Mouse (Mus musculus) neural tube, embryonic 15.5 days (tissue): ENCODE measurements around the gene Ppp1r12b. TPM values are rescaled to one million over a fixed set of nuclear protein-coding genes. Genes with fewer than 3 reads are reported as not detected.

Experiments used
- ATAC-seq: fragments of 200-750 bp; cut with Nextera tagmentation; 2 replicates; pipeline ENCODE4 v1.8.0; 2017; ENCODE audit warnings: mild to moderate bottlenecking, moderate TSS enrichment, moderate library complexity; ENCODE audit not compliant: low FRiP score
- H3K27ac ChIP-seq: fragments of 300-500 bp; sonication (generic); replicated peaks from 2 replicates; pipeline ENCODE4 v1.5.1; 2015; ENCODE audit warnings: mild to moderate bottlenecking, inconsistent platforms
- H3K27me3 ChIP-seq: fragments of 300-500 bp; sonication (generic); replicated peaks from 2 replicates; pipeline ENCODE4 v1.6.1; 2015; ENCODE audit warnings: inconsistent platforms
- H3K36me3 ChIP-seq: fragments of 300-500 bp; sonication (generic); 2 replicates; pipeline ENCODE4 v1.6.1; 2015; ENCODE audit warnings: inconsistent platforms
- H3K4me1 ChIP-seq: fragments of 300-500 bp; sonication (generic); 2 replicates; pipeline ENCODE4 v1.6.1; 2015; ENCODE audit warnings: inconsistent platforms
- H3K4me2 ChIP-seq: fragments of 300-500 bp; sonication (generic); 2 replicates; pipeline ENCODE4 v1.6.1; 2015; ENCODE audit warnings: inconsistent platforms, mild to moderate bottlenecking, moderate library complexity
- H3K4me3 ChIP-seq: fragments of 300-500 bp; sonication (generic); replicated peaks from 2 replicates; pipeline ENCODE4 v1.5.1; 2015; ENCODE audit warnings: mild to moderate bottlenecking, inconsistent platforms
- H3K9ac ChIP-seq: fragments of 300-500 bp; sonication (generic); replicated peaks from 2 replicates; pipeline ENCODE4 v1.6.1; 2015; ENCODE audit warnings: mild to moderate bottlenecking, inconsistent platforms
- H3K9me3 ChIP-seq: fragments of 300-500 bp; sonication (generic); replicated peaks from 2 replicates; pipeline ENCODE4 v1.6.1; 2016; ENCODE audit warnings: inconsistent platforms
- WGBS: fragments of 180-500 bp; shearing (Covaris S2); methylation state at CpG from one replicate; pipeline ENCODE4 v1.1.7; 2015; ENCODE audit warnings: mixed read lengths; 5-methylcytosine and 5-hydroxymethylcytosine counted together
- polyA plus RNA-seq: library from polyadenylated mRNA; unstranded; fragments of >200 nt; fragmentation: Nextera tagmentation; extraction: Ambion mirVana; gene quantifications from 2 replicates; pipeline ENCODE4 v1.2.1, GENCODE M21; 2015

Ppp1r12b gene
- polyA plus RNA-seq, 1 experiment from 2014 or later = 16.3 TPM

- WGBS = 88% methylated on average over 1 of the region's 1 CpGs
- Histone ChIP-seq H3K4me3 (no peak overlapping the region), H3K4me1 (peaks cover 7% of the 10 kb centered on the region; the same call in 1 of the 2 replicates), H3K9me3 (no peaks in the 10 kb centered on the region), H3K36me3 (no peaks in the 10 kb centered on the region), H3K27me3 (no peaks in the 10 kb centered on the region), H3K9ac (no peak overlapping the region), H3K27ac (no peak overlapping the region), H3K4me2 (no peak overlapping the region)
- ATAC-seq = no peak
These were observed 17.5 kb downstream of the Ppp1r12b start for GRCm38 (mm10) chr1:134938233-134938632.

DNA sequence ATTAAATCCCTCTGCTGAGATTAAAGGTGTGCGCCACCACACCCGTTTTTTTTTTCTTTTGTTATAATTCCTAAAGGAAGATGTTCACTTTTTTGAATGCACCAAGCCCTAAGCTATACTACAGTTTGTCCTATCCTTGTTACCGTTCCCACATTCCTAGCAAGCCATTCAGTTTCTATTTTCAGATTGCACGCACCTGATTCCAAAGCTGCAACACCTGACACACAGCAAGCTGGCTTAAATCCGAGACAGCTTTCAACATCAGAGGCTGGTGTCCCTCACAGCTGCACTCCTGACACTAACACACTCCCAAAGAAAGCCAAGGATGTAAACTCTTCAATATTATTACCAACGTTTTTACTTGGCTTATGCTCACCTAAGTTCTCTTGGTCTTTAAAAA is 19.4 kb downstream of the Ppp1r12b start:
- Histone ChIP-seq H3K4me3 (no peak overlapping the region), H3K27me3 (no peaks in the 10 kb centered on the region), H3K27ac (no peak overlapping the region), H3K4me1 (peaks cover 5% of the 10 kb centered on the region; the same call in 1 of the 2 replicates), H3K36me3 (no peaks in the 10 kb centered on the region), H3K9ac (no peak overlapping the region), H3K4me2 (no peak overlapping the region), H3K9me3 (no peaks in the 10 kb centered on the region)
- no peak for ATAC-seq
- 90% methylated on average over 6 of the region's 6 CpGs for WGBS

GRCm38 (mm10) chr1:134932431-134932830 is 23.3 kb downstream of the Ppp1r12b start:
- Histone ChIP-seq H3K4me3 (no peak overlapping the region), H3K27ac (no peak overlapping the region), H3K4me1 (no peaks in the 10 kb centered on the region), H3K27me3 (no peaks in the 10 kb centered on the region), H3K36me3 (no peaks in the 10 kb centered on the region; the same call in 1 of the 2 replicates), H3K9ac (no peak overlapping the region), H3K9me3 (no peaks in the 10 kb centered on the region), H3K4me2 (no peak overlapping the region)
- ATAC-seq = no peak
- 58% methylated on average over 7 of the region's 7 CpGs for WGBS

GRCm38 (mm10) chr1:134919010-134919409 is 36.7 kb downstream of the Ppp1r12b start:
- H3K36me3 ChIP-seq = no peaks in the 10 kb centered on the region
- H3K4me1 ChIP-seq = no peaks in the 10 kb centered on the region
- H3K4me3 ChIP-seq = no peak overlapping the region
- H3K4me2 ChIP-seq = no peak overlapping the region
- ATAC-seq = no peak
- WGBS = 85% methylated on average over 6 of the region's 6 CpGs
- H3K27me3 ChIP-seq = no peaks in the 10 kb centered on the region
- no peak overlapping the region for H3K9ac ChIP-seq
- H3K9me3 ChIP-seq = no peaks in the 10 kb centered on the region
- no peak overlapping the region for H3K27ac ChIP-seq

- H3K27me3 ChIP-seq = no peaks in the 10 kb centered on the region
- ATAC-seq = no peak
- no peak overlapping the region for H3K27ac ChIP-seq
- H3K36me3 ChIP-seq = no peaks in the 10 kb centered on the region
- no peaks in the 10 kb centered on the region for H3K4me1 ChIP-seq
- H3K9me3 ChIP-seq = no peaks in the 10 kb centered on the region
- no peak overlapping the region for H3K4me3 ChIP-seq
- 80% methylated on average over 4 of the region's 4 CpGs for WGBS
- H3K4me2 ChIP-seq = no peak overlapping the region
- H3K9ac ChIP-seq = no peak overlapping the region
These were observed 40.3 kb downstream of the Ppp1r12b start for GRCm38 (mm10) chr1:134915421-134915820.

- Histone ChIP-seq H3K27ac (no peak overlapping the region), H3K27me3 (no peaks in the 10 kb centered on the region), H3K36me3 (no peaks in the 10 kb centered on the region), H3K4me3 (no peak overlapping the region), H3K9ac (no peak overlapping the region), H3K9me3 (no peaks in the 10 kb centered on the region), H3K4me2 (no peak overlapping the region), H3K4me1 (no peaks in the 10 kb centered on the region)
- 70% methylated on average over 4 of the region's 4 CpGs for WGBS
- ATAC-seq = no peak
These were observed 42.2 kb downstream of the Ppp1r12b start for GRCm38 (mm10) chr1:134913535-134913934.

DNA sequence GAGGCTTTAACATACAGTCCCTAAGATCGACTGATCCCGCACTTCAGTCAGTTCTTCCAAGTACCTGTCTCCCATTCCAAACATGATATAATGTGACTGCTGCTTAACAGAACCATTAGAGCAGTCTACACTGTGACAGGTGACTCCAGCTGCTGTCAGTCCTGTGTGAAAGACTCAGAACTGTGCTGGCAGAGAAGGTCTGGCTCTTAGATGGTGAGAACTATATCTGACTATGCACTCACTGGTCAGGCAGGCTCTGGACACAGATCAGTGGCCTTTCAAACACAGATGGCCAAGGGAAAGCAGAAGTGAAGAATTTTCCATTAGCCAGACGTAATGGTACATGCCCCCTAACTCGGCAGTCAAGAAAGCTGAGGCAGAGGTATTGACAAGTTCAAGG is 43.9 kb downstream of the Ppp1r12b start:
- Histone ChIP-seq H3K27ac (no peak overlapping the region), H3K4me3 (no peak overlapping the region), H3K9ac (no peak overlapping the region), H3K36me3 (no peaks in the 10 kb centered on the region), H3K9me3 (no peaks in the 10 kb centered on the region), H3K4me2 (no peak overlapping the region), H3K27me3 (no peaks in the 10 kb centered on the region), H3K4me1 (no peaks in the 10 kb centered on the region)
- ATAC-seq = no peak
- 94% methylated on average over 4 of the region's 4 CpGs for WGBS

DNA sequence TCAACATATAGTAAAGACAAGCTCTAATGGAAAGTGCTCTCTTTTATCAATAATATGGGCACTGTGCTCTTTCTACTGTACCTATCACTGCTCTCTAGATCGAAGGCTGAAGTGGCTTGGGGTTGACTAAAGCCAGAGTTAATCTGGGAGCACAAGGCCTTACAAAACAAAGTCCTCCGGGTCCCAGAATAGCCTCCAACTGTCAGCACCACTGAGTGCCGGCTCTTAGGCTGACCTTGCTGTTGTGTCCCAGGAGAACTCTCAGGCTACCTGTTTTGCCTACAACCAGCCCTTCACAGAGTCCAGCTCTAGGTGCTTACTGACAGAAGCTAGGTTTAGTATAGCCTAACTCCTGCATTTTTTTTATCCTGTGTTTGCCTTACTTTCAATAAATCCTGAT is 45.7 kb downstream of the Ppp1r12b start:
- Histone ChIP-seq H3K4me1 (no peaks in the 10 kb centered on the region), H3K4me2 (no peak overlapping the region), H3K27ac (no peak overlapping the region), H3K36me3 (no peaks in the 10 kb centered on the region), H3K9me3 (no peaks in the 10 kb centered on the region; the same call in 1 of the 2 replicates), H3K4me3 (no peak overlapping the region), H3K9ac (no peak overlapping the region), H3K27me3 (no peaks in the 10 kb centered on the region)
- ATAC-seq = no peak
- 48% methylated on average over 3 of the region's 3 CpGs for WGBS

- no peaks in the 10 kb centered on the region for H3K4me1 ChIP-seq
- H3K36me3 ChIP-seq = no peaks in the 10 kb centered on the region
- no peak for ATAC-seq
- no peak overlapping the region for H3K4me2 ChIP-seq
- WGBS = 84% methylated on average over 9 of the region's 9 CpGs
- H3K4me3 ChIP-seq = no peak overlapping the region
- H3K27ac ChIP-seq = no peak overlapping the region
- H3K9me3 ChIP-seq = no peaks in the 10 kb centered on the region; the same call in 1 of the 2 replicates
- H3K9ac ChIP-seq = no peak overlapping the region
- no peaks in the 10 kb centered on the region for H3K27me3 ChIP-seq
These were observed 46.3 kb downstream of the Ppp1r12b start for GRCm38 (mm10) chr1:134909442-134909841.

GRCm38 (mm10) chr1:134902051-134902619 is 53.6 kb downstream of the Ppp1r12b start:
- 77% methylated on average over 3 of the region's 3 CpGs for WGBS
- Histone ChIP-seq H3K27ac (no peak overlapping the region), H3K9ac (no peak overlapping the region), H3K9me3 (no peaks in the 10 kb centered on the region; the same call in 1 of the 2 replicates), H3K27me3 (no peaks in the 10 kb centered on the region), H3K4me3 (no peak overlapping the region), H3K4me2 (no peak overlapping the region), H3K36me3 (no peaks in the 10 kb centered on the region), H3K4me1 (no peaks in the 10 kb centered on the region)
- no peak for ATAC-seq

- no peak overlapping the region for H3K9ac ChIP-seq
- WGBS = 97% methylated on average over 6 of the region's 6 CpGs
These were observed 59.7 kb downstream of the Ppp1r12b start for GRCm38 (mm10) chr1:134896008-134896407.

GRCm38 (mm10) chr1:134894803-134895202 is 60.9 kb downstream of the Ppp1r12b start:
- 80% methylated on average over 3 of the region's 3 CpGs for WGBS
- ATAC-seq = no peak
- Histone ChIP-seq H3K9ac (no peak overlapping the region), H3K4me2 (no peak overlapping the region), H3K27ac (no peak overlapping the region), H3K36me3 (peaks cover 29% of the 10 kb centered on the region), H3K9me3 (no peaks in the 10 kb centered on the region), H3K27me3 (no peaks in the 10 kb centered on the region), H3K4me1 (no peaks in the 10 kb centered on the region), H3K4me3 (no peak overlapping the region)

More at GRCm38 (mm10) chr1:134896008-134896407, 59.7 kb downstream of the Ppp1r12b start:
- Histone ChIP-seq H3K36me3 (peaks cover 25% of the 10 kb centered on the region), H3K4me2 (no peak overlapping the region), H3K27me3 (no peaks in the 10 kb centered on the region), H3K4me1 (no peaks in the 10 kb centered on the region), H3K27ac (no peak overlapping the region), H3K4me3 (no peak overlapping the region), H3K9me3 (no peaks in the 10 kb centered on the region)
- ATAC-seq = no peak
